Mouse (Mus musculus) megakaryocyte, embryonic 14.5 days (primary cell): ENCODE measurements around the gene Paxbp1.

ENCODE experiments used
- FLI1 ChIP-seq: IDR thresholded peaks from 2 replicates; pipeline ENCODE4 v1.6.1; 2012; ENCODE audit warnings: low read length, inconsistent platforms, mixed read lengths
- GATA1 ChIP-seq: IDR thresholded peaks from 3 replicates; pipeline ENCODE4 v1.6.1; 2012; ENCODE audit warnings: mixed read lengths, low read length, inconsistent platforms, borderline replicate concordance

DNA sequence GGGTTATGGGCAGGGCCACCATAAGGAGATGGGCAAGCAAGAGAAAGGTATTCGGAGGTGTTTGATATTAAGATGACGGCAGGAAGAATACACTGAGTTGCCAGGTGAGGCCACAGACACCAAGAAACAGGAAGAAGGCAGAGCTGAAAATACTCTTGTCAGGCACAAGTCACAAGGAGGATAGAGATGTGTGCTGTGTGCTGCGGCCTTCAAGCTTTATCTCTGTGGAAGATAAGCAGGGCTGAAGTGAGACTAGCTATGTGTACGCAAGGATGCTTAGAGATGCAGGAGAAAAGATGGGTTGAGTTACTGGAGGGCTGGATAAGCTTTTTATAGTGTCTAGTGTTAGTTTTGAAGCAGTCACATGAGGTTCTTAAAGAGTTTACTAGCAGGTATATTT, 12.9 kb upstream of the Paxbp1 start:
- no peak for TF ChIP-seq GATA1
- no peak for TF ChIP-seq FLI1
